Mouse (Mus musculus): ENCODE data around the gene Inip. TPM values are rescaled to one million over a fixed set of nuclear protein-coding genes. Genes with fewer than 3 reads are reported as not detected.

The Inip gene
- total RNA-seq (2023): 28.0 TPM

GRCm38 (mm10) chr4:59801489-59801888 lies at the start of gene Inip:
Gene Inip (minus strand): TSS chr4:59801589.

GRCm38 (mm10) chr4:59805181-59805967 lies 4.0 kb upstream of the Inip start, which contains the start of gene Snx30:
Gene Snx30 (plus strand): TSS chr4:59805840.

Other genes with a start within 250 kb of the Inip start
- 24.3 TPM for gene Hsdl2, start 220.0 kb downstream of the Inip start, total RNA-seq (2023)
- 11.3 TPM for gene E130308A19Rik, start 175.4 kb downstream of the Inip start, total RNA-seq (2023)
- gene Snx30, start 4.3 kb upstream of the Inip start, total RNA-seq (2023): 25.1 TPM
- not detected for gene Slc46a2, start 113.5 kb upstream of the Inip start, total RNA-seq (2023)
- not detected for gene Mup4, start 159.1 kb upstream of the Inip start, total RNA-seq (2023)
- not detected for gene Mup6, start 162.7 kb upstream of the Inip start, total RNA-seq (2023)

Measured in CD8-positive naive resting alpha-beta T cell, adult 57 days (primary cell).